Mouse (Mus musculus): ENCODE measurements around the gene Krtap1-5.
"Not testable (repeated sequence)": the region's sequence is repeated elsewhere in the genome, so short reads cannot be mapped to it uniquely, and the experiment has no call there.

The Krtap1-5 gene

GRCm38 (mm10) chr11:99580636-99581035 is at the start of gene Krtap1-5:
Gene Krtap1-5 (minus strand): TSS chr11:99581016.
- no peak for DNase-seq (ENCODE audit: low read depth)

GRCm38 (mm10) chr11:99628138-99628537 is 47.3 kb upstream of the Krtap1-5 start, which contains the start of gene Krtap4-1:
Gene Krtap4-1 (minus strand): TSS chr11:99628238.
- no peak for DNase-seq (ENCODE audit: low read depth)

- DNase-seq (ENCODE audit: low read depth), result no peak
Observed at GRCm38 (mm10) chr11:99620335-99620734, 39.5 kb upstream of the Krtap1-5 start, which contains the start of gene Gm11562. Gene Gm11562 (minus strand): TSS chr11:99620435.

- no peak for DNase-seq (ENCODE audit: low read depth)
Observed at GRCm38 (mm10) chr11:99614796-99615363, 34.1 kb upstream of the Krtap1-5 start, which contains the start of gene Krtap2-4. Gene Krtap2-4 (minus strand): TSS chr11:99614846.

GRCm38 (mm10) chr11:99610089-99610488 is 29.3 kb upstream of the Krtap1-5 start, which contains the start of gene Gm11937:
Gene Gm11937 (minus strand): TSS chr11:99610189.
- not testable (repeated sequence) for DNase-seq (ENCODE audit: low read depth)

- DNase-seq (ENCODE audit: low read depth), result no peak
Observed at GRCm38 (mm10) chr11:99609126-99609525, 28.3 kb upstream of the Krtap1-5 start.

- not testable (repeated sequence) for DNase-seq (ENCODE audit: low read depth)
Observed at GRCm38 (mm10) chr11:99603208-99603607, 22.4 kb upstream of the Krtap1-5 start, which contains the start of gene Gm11938. Gene Gm11938 (minus strand): TSS chr11:99603308.

GRCm38 (mm10) chr11:99597742-99598141 is 16.9 kb upstream of the Krtap1-5 start, which contains the start of gene Krtap9-3:
Gene Krtap9-3 (minus strand): TSS chr11:99598105.
- DNase-seq (ENCODE audit: low read depth), result not testable (repeated sequence)

GRCm38 (mm10) chr11:99590981-99591380 is 10.2 kb upstream of the Krtap1-5 start, which contains the start of gene Krtap1-3:
Gene Krtap1-3 (minus strand): TSS chr11:99591339.
- no peak for DNase-seq (ENCODE audit: low read depth)

- DNase-seq (ENCODE audit: low read depth), result no peak
Observed at GRCm38 (mm10) chr11:99585096-99585495, 4.3 kb upstream of the Krtap1-5 start.

GRCm38 (mm10) chr11:99583245-99583704 is 2.5 kb upstream of the Krtap1-5 start, which contains the start of gene Krtap1-4:
Gene Krtap1-4 (minus strand): TSS chr11:99583654.
- no peak for DNase-seq (ENCODE audit: low read depth)

- no peak for DNase-seq (ENCODE audit: low read depth)
Observed at GRCm38 (mm10) chr11:99581564-99581963, 748 bp upstream of the Krtap1-5 start.

GRCm38 (mm10) chr11:99581051-99581450 is 235 bp upstream of the Krtap1-5 start:
- no peak for DNase-seq (ENCODE audit: low read depth)

GRCm38 (mm10) chr11:99574106-99574505 is 6.7 kb downstream of the Krtap1-5 start:
- peak; percentile 59 for DNase-seq (ENCODE audit: low read depth)

GRCm38 (mm10) chr11:99573164-99573563 is 7.7 kb downstream of the Krtap1-5 start:
- no peak for DNase-seq (ENCODE audit: low read depth)

GRCm38 (mm10) chr11:99566530-99566929 is 14.3 kb downstream of the Krtap1-5 start, which contains the start of gene Krtap3-1:
Gene Krtap3-1 (minus strand): TSS chr11:99566630.
- no peak for DNase-seq (ENCODE audit: low read depth)

- no peak for DNase-seq (ENCODE audit: low read depth)
Observed at GRCm38 (mm10) chr11:99562580-99562979, 18.2 kb downstream of the Krtap1-5 start.

GRCm38 (mm10) chr11:99559366-99559765 is 21.4 kb downstream of the Krtap1-5 start, which contains the start of gene Gm11939:
Gene Gm11939 (minus strand): TSS chr11:99559466.
- DNase-seq (ENCODE audit: low read depth), result no peak

GRCm38 (mm10) chr11:99557976-99558745 is 22.7 kb downstream of the Krtap1-5 start:
- no peak for DNase-seq (ENCODE audit: low read depth)

GRCm38 (mm10) chr11:99556753-99557152 is 24.1 kb downstream of the Krtap1-5 start, which contains the start of gene Krtap3-2:
Gene Krtap3-2 (minus strand): TSS chr11:99556853.
- DNase-seq (ENCODE audit: low read depth), result no peak

GRCm38 (mm10) chr11:99556195-99556594 is 24.6 kb downstream of the Krtap1-5 start:
- DNase-seq (ENCODE audit: low read depth), result no peak

GRCm38 (mm10) chr11:99550765-99551164 is 30.1 kb downstream of the Krtap1-5 start, which contains the start of gene Krtap3-3:
Gene Krtap3-3 (minus strand): TSS chr11:99550865.
- no peak for DNase-seq (ENCODE audit: low read depth)

All from naive thymus-derived CD4-positive, alpha-beta T cell, adult 2 months (primary cell).